Mouse (Mus musculus) C2C12 (cell line): ENCODE data around the gene Ccdc188. TPM values are rescaled to one million over a fixed set of nuclear protein-coding genes. Genes with fewer than 3 reads are reported as not detected.

Experiments
- H3K27me3 ChIP-seq: one replicate; pipeline ENCODE4 v1.6.1; 2011; ENCODE audit not compliant: control insufficient read depth, insufficient read depth, insufficient read length
- H3K36me3 ChIP-seq: one replicate; pipeline ENCODE4 v1.6.1; 2011; ENCODE audit not compliant: control insufficient read depth, insufficient read depth
- H3K4me3 ChIP-seq: one replicate; pipeline ENCODE4 v1.5.1; 2011; ENCODE audit warnings: mild to moderate bottlenecking, control low read depth; ENCODE audit not compliant: poor library complexity, insufficient read depth, severe bottlenecking
- H3K79me2 ChIP-seq: one replicate; pipeline ENCODE4 v1.6.1; 2011; ENCODE audit not compliant: control insufficient read depth, insufficient read depth
- H3K79me3 ChIP-seq: one replicate; pipeline ENCODE4 v1.6.1; 2011; ENCODE audit warnings: low read depth, control low read depth
- H3ac ChIP-seq: one replicate; pipeline ENCODE3; 2011; ENCODE audit warnings: low read depth; ENCODE audit not compliant: control insufficient read depth, insufficient read length
- CEBPB ChIP-seq: IDR thresholded peaks from one replicate; pipeline ENCODE4 v1.6.1; 2011; ENCODE audit warnings: low read depth, mild to moderate bottlenecking, control low read depth, moderate library complexity
- CTCF ChIP-seq: IDR thresholded peaks from one replicate; pipeline ENCODE4 v1.5.1; 2011; ENCODE audit not compliant: control insufficient read depth, insufficient read depth, insufficient read length
- FOSL1 ChIP-seq: IDR thresholded peaks from one replicate; pipeline ENCODE4 v1.8.0; 2011; ENCODE audit warnings: mild to moderate bottlenecking, low read length; ENCODE audit not compliant: poor library complexity, insufficient read depth, severe bottlenecking
- MAX ChIP-seq: IDR thresholded peaks from one replicate; pipeline ENCODE4 v1.6.1; 2011; ENCODE audit warnings: mild to moderate bottlenecking, control low read depth
- MYOD1 ChIP-seq: IDR thresholded peaks from one replicate; pipeline ENCODE4 v1.6.1; 2011; ENCODE audit warnings: low read depth; ENCODE audit not compliant: control insufficient read depth, insufficient read length
- MYOG ChIP-seq: IDR thresholded peaks from one replicate; pipeline ENCODE4 v1.6.1; 2011; ENCODE audit not compliant: control insufficient read depth, insufficient read length; ENCODE audit errors: extremely low read depth
- USF1 ChIP-seq: IDR thresholded peaks from one replicate; pipeline ENCODE4 v1.6.1; 2011; ENCODE audit warnings: low read depth, mild to moderate bottlenecking, control low read depth, moderate library complexity
- polyA plus RNA-seq: library from polyadenylated mRNA; unstranded; fragments of >200 nt; fragmentation: generic; extraction: Trizol; gene quantifications from one replicate; pipeline ENCODE4 v1.2.1, GENCODE M21; 2012; ENCODE audit warnings: missing spikeins

Ccdc188 gene
- polyA plus RNA-seq, 1 experiment = 0.04 TPM

GRCm38 (mm10) chr16:18210701-18211416 lies 6.8 kb upstream of the Ccdc188 start:
- Histone ChIP-seq H3K36me3 (no peaks in the 10 kb centered on the region), H3K4me3 (no peak overlapping the region), H3K79me3 (no peaks in the 10 kb centered on the region), H3K27me3 (peaks cover 31% of the 10 kb centered on the region), H3ac (no peak overlapping the region), H3K79me2 (no peaks in the 10 kb centered on the region)
- TF ChIP-seq MAX (no peak), CTCF (peak; percentile 75)

DNA sequence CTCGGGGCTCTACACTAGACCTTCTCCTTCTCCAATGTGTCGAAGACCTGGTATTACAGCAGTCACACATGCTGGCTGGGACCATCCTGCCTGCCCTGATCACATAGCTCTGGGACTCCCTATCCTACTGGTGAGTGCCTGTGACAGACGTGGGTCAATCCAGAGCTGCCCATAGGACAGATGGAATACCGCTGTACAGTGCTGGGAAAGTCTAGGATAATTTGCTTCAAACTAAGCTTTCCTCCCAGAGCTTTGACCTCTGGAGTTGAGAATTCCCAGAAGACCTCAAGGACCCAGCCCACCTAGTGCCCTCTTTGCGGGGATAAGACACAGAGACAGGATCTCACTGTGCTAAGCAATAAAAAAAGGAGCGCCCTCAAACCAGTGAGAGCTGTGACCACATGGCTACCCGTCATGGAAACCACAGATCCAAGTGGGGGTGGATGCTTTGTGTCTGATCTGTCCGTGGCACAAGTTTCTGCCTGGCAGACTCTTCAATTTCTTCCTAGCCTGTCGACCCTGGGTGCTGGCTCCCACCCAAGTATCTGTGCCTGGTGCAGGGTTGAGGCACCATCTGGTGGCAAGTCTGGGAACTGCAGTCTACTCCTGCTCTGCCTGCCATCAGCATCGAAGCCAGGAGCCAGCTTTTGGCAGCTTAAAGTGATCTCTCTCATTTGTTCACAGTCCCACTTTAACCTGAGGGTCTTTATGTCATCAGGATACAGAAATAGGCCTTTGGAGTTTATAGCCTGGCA lies 6.1 kb upstream of the Ccdc188 start:
- Histone ChIP-seq H3K4me3 (no peak overlapping the region), H3K36me3 (no peaks in the 10 kb centered on the region), H3K79me3 (no peaks in the 10 kb centered on the region), H3K27me3 (peaks cover 29% of the 10 kb centered on the region), H3K79me2 (no peaks in the 10 kb centered on the region), H3ac (no peak overlapping the region)
- TF ChIP-seq MAX = no peak
- peak; percentile 95 for TF ChIP-seq CTCF

GRCm38 (mm10) chr16:18213689-18214088 lies 4.0 kb upstream of the Ccdc188 start:
- peaks cover 15% of the 10 kb centered on the region for H3K27me3 ChIP-seq
- no peak for TF ChIP-seq CEBPB
- H3K36me3 ChIP-seq = no peaks in the 10 kb centered on the region
- no peak overlapping the region for H3K4me3 ChIP-seq
- H3K79me2 ChIP-seq = no peaks in the 10 kb centered on the region
- H3K79me3 ChIP-seq = no peaks in the 10 kb centered on the region
- no peak overlapping the region for H3ac ChIP-seq

DNA sequence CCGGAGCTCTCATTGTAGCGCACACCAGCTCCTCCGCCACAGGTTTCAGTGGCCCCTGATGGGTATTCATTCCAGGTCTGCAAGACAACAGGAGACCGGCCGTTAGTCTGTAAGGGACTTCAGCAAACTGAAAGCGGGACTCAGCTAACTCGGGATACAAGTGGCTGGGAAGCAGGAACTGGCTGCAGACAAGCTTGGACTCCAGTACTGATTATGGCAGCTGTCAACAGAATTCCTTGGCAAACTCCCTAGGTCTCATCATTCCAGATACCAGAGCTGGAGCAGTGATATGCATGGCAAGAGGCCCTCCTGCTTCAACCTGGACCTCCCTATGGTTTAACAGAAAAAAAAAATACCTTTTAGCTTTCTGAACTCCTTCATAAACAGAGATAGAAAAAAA lies 2.8 kb upstream of the Ccdc188 start:
- no peak overlapping the region for H3K4me3 ChIP-seq
- H3K79me2 ChIP-seq = no peaks in the 10 kb centered on the region
- peaks cover 6% of the 10 kb centered on the region for H3K27me3 ChIP-seq
- no peaks in the 10 kb centered on the region for H3K36me3 ChIP-seq
- H3K79me3 ChIP-seq = no peaks in the 10 kb centered on the region
- TF ChIP-seq FOSL1 (no peak), USF1 (no peak), MYOG (no peak), CEBPB (no peak), MAX (no peak), MYOD1 (no peak), CTCF (no peak)
- H3ac ChIP-seq = no peak overlapping the region

GRCm38 (mm10) chr16:18218580-18218996 lies 909 bp downstream of the Ccdc188 start:
- TF ChIP-seq MAX (no peak), CTCF (no peak), MYOD1 (no peak), FOSL1 (no peak), USF1 (no peak), CEBPB (no peak), MYOG (no peak)
- Histone ChIP-seq H3ac (no peak overlapping the region), H3K79me3 (no peaks in the 10 kb centered on the region), H3K27me3 (no peaks in the 10 kb centered on the region), H3K36me3 (no peaks in the 10 kb centered on the region), H3K79me2 (no peaks in the 10 kb centered on the region), H3K4me3 (no peak overlapping the region)

- Histone ChIP-seq H3K79me3 (no peaks in the 10 kb centered on the region), H3K27me3 (no peaks in the 10 kb centered on the region), H3K36me3 (no peaks in the 10 kb centered on the region), H3K4me3 (no peak overlapping the region), H3K79me2 (no peaks in the 10 kb centered on the region), H3ac (no peak overlapping the region)
- TF ChIP-seq MYOG (no peak), CTCF (no peak), USF1 (no peak), FOSL1 (no peak), MYOD1 (no peak), CEBPB (no peak), MAX (no peak)
These were observed 2.3 kb downstream of the Ccdc188 start for GRCm38 (mm10) chr16:18220001-18220400.
